Mouse (Mus musculus) regulatory T cell (primary cell): ENCODE data around the gene Cyp4f39.
"Not testable (repeated sequence)": the region's sequence is repeated elsewhere in the genome, so short reads cannot be mapped to it uniquely, and the experiment has no call there.

Experiments
- in situ Hi-C: fragments of 300-600 bp; cut with MboI, MseI; formaldehyde crosslinking; loops from one replicate; pipeline ENCODE4 v1.15.1; 2025; ENCODE audit warnings: high pct_unique_total_duplicates

The Cyp4f39 gene

DNA sequence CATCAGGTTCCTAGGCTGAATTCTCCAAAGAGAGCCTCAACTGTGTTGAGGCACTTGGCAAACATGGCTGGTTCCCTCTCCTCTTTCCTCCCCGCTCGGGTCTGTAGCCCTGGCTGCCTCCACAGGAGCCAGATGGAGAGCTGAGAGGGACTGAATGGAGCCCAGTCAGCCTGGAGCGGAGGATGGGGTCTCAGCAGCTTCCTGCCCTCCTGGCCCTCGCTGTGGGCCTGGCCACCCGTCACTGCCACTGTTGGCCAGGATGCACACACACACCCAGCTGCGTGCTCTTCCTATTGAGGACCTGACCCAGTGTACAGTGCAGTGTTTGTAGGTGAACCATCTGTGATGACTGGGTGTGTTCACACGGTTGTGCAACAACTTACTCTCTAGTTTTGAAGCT lies 19.7 kb downstream of the Cyp4f39 start:
- in situ Hi-C loops, result no loop called here

DNA sequence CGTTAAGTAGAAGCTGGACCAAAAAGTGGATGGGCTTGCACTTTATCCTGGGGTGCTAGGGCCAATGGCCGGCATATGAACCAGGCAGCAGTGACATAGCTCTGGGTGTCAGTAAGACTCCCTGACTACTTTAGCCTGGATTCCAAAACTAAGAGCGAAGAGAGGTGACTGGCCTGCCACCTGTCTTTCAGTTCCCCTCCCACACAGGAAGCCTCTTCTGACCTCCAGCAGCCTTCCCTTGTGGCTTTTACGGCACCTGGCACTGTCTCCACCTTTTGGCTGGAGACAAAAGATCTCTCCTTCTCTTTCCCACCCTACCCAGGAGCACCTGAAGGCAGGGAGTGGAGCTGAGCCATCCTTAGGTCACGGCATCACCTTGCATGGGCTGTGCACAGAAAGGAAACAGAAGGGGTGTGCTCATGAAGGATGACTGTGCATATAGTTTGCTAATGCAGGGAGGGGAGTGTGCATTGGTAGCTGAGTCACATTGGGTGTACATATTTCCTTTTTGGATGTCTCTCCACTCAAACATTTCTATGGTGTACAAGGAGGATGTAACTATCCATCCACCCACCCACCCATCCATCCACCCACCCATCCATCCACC lies 22.5 kb downstream of the Cyp4f39 start:
- in situ Hi-C loops, result no loop called here

DNA sequence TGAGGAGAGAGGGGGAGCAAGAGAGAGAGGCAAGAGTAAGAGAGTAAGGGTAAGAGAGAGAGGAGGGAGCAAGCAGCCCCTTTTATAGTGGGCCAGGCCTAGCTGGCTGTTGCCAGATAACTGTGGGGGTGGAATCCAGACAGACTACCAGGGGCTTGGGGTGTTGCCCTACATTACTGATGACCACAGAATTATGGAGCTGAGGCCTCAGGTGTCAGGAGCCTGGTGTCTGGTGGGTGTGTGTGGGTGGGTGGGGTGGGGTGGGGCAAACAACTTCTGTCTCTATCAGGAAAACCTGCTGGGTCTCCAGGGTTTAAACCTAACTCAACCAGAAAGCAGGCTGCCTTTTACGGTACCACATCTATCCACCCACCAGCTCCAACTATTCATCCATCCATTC lies 24.7 kb downstream of the Cyp4f39 start:
- in situ Hi-C loops, result no loop called here

DNA sequence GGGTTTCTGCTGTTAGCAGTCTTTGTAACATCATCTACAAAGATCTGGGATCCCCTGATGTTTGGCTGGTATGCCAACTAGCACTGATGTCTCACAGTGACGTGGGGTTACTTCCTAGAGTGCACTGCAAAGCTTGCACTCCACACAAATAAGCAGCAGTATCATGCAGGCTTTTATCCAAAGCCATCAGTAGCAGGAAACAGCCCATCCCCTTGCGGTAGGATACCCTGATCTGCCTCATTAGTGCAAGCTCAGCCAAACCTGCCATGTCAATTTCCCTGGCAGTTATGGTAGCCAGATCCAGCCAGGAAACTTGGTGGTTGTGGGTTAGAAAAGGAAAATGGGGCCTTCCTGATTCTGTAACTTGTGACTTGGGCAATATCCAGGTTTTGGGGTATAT lies 26.2 kb downstream of the Cyp4f39 start:
- in situ Hi-C loops, result no loop called here

DNA sequence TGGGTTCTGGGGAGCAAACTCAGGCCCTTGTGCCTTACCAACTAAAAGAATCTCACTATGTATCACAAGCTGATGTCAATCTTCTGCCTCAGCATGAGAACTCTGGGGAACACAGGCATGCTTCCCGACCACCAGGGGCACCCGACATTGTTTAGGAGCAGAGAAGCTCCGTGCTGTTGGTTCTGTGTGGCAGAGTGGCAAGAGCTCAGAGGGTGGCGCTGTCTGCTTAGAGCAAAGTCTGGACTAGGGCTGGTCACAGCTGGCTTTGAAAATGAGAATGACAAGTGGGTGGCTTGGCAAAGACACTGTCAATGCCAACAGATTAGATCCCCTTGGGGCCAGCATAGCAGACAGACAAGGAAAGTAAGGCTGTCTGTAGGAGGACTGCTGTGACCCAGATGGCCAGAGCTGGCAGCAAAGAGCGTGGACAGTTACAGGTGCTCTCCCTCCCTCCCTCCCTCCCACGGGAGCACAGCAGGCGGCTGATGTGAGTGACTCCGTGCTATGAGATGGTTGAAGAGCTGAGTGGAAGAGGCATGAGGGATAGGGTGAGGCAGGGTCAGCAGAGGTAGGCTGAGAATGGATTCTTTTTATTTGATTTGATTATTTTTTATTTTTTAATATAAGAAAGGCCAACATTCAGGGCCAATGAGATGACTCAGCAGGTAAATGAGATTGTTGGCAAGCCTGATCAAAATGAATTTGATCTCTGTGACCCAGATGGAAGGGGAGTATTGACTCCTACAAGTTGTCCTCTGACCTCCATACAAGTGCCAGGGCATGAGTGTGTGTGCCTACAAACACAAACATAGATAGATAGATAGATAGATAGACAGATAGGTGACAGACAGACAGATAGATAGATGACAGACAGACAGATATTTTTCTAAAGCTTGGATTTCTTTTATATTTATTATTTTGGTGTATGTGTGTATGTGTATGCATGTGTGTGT lies 27.3 kb downstream of the Cyp4f39 start:
- in situ Hi-C loops, result no loop called here

DNA sequence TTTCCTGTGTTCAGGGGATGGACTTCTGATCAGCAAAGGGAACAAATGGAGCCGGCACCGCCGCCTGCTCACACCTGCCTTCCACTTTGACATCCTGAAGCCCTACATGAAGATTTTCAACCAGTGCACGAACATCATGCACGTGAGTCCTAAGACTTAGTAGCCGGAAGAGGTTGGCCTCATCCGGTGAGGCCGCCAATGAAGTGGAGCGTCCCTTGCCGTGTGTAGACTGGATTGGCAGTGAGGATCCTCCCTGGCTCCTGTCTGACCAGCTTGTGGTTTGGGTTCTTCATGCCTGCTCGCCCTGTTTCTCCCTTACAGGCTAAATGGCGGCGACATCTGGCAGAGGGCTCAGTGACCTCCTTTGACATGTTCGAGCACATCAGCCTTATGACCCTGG lies 29.2 kb downstream of the Cyp4f39 start:
- in situ Hi-C loops, result no loop called here

DNA sequence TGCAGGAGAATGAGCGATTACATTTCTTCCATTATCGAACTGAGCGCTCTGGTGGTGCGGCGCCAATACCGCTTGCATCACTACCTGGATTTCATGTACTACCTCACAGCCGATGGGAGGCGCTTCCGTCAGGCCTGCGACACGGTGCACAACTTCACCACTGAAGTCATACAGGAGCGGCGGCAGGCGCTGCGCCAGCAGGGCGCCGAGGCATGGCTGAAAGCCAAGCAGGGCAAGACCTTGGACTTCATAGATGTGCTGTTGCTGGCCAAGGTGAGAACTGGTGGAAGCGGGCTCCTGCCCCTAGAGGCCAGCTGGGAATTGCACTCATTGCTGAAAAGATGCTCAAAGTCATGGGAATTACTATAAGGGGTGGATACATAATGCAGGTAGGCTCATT lies 30.7 kb downstream of the Cyp4f39 start:
- in situ Hi-C loops, result no loop called here

DNA sequence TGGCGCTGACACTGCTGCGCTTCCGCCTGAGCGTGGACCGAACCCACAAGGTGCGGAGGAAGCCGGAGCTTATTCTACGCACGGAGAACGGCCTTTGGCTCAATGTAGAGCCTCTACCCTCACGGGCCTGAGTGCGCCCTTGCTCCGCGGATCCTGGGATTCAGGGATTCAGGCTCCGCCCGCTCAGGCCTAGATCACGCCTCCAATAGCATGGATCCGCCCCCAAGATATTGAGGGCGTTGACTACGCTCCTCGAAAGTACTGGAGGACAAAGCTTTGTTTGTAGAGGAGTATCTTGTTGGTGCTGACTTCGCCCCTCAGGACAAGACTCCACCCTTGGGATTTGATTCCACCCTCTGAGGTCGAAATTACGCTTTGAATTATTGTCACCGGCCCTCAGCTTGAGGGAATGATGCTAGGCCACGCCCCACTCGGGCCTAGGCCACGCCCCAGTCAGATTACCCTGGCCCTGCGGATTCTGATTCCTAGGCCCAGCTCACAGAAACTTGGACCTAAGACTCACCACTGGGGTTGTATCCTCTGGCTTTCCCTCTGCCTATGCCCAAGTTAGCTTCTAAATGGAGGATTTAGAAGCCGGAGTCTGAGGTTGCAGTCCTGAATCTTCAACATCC lies 39.9 kb downstream of the Cyp4f39 start:
- in situ Hi-C loops, result loop anchor here (5.0 kb wide), 1 partner anchor 150 kb away; no protein-coding TSS in a partner anchor

DNA sequence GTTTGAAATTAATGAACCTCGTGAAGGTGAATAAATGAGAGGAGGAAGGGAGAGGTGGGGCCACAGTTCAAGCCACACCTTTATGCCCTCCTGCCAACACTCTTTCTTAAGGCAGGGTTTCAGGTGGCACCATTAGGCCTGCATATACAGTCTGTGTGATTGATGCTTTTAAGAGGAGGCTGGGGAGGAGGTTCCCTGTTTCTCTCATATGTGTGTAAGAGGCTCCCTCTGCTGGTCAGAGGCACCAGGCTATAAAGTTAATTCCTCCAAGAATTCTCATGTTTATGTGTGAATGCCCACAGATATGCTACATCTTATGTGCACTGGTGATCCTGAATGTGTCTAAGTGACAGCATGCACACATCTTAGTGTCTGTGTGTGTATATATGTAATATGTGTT lies 42.1 kb downstream of the Cyp4f39 start:
- in situ Hi-C loops, result loop anchor here (5.0 kb wide), 1 partner anchor 152 kb away; no protein-coding TSS in a partner anchor

DNA sequence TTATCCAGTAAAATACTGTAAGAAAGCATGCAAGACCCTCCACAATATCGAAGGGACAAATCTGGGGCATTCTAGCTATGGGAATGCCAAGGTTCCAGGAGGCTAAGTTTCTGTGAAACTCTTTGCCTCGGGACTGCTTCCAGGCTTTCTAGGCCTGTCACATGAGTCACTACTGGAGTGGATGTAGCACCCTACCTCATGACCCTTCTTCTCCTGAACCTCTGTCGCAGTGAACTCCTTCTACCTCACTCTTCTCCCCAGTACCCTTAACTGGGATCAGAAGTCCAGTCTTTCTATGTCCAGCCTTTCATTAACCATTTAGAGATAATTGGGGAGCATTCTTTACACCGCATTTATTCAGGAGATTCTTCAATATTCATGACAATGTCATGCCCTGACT lies 48.0 kb downstream of the Cyp4f39 start:
- in situ Hi-C loops, result not testable (repeated sequence)

DNA sequence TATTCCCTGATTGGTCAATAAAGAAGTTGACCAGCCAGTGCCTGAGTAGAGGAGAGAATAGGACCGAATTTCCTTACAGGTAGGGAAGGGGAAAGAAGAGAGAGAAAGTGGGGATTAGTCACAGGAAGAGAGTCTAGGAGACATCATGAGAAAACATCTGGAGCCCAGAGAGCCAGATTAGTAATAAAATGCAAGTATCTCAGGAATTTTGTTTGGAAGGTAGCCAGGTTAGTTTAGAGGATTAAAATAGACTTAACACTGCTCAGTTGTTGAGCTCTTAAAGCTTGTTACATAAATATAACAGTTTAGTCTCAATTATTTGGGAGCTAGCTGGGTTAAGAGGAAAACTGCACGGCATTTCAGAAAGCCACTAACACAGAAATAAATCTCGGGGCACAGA lies 48.5 kb downstream of the Cyp4f39 start:
- in situ Hi-C loops, result no loop called here

DNA sequence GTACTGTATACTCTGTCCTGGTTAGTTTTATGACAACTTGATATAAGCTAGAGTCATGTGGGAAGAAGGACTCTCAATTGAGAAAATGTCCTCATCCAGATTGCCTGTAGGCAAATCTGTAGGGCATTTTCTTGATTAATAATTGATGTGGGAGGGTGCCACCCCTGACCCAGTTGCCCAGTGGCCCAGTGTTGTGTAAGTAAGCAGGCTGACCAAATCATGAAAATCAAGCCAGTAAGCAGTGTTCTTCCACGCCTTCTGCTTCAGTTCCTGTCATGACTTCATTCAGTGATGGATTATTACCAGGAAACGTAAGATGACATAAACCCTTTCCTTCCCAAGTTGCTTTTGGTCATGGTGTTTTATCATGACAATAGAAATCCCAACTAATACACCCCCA lies 50.6 kb downstream of the Cyp4f39 start:
- in situ Hi-C loops, result no loop called here

DNA sequence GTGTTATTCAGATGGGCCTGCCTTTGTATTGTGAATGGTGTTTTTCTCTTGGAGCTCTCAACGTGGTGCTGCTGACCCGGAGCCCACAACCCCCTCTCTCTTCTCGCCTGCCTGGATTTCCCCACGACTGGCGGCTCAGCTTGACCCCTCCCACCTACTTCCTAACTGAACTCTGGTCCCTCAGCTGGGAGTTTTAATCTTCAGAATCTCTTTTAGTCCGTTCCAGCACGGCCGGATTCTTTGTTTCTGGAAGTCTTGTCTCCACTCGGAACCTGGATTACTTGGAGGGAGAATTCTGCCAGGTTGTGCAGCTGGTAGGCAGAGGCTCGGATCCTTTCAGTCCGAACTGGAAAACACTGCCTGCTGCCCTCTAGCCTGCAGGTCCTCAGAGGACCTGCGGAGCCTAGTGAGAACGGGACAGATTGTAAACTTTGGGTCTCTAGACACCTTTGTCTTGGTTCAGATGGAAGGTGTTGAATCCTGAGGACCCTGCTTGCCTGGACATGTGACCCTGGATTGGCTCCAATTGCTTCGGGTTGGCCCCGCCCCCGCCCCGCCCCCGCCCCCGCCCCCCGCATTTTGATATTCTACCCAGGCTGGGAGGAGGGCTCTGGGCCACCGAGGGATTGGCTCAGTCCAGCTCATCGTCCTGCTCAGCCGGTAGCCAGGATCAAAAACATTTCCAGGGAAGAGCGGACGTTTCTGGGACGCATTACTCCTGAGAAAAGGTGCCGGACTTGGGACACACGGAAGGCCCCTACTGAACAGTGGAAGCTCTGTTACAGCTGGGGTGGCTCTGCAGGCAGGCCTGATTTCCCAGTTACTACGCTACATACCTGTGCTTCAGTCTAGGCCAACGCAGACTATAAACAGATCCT lies 53.6 kb downstream of the Cyp4f39 start, which contains the start of gene Cyp4f17:
TSS of gene Cyp4f17 (plus strand) at position 200 of the 878 bp plus-strand sequence.
- in situ Hi-C loops, result no loop called here

DNA sequence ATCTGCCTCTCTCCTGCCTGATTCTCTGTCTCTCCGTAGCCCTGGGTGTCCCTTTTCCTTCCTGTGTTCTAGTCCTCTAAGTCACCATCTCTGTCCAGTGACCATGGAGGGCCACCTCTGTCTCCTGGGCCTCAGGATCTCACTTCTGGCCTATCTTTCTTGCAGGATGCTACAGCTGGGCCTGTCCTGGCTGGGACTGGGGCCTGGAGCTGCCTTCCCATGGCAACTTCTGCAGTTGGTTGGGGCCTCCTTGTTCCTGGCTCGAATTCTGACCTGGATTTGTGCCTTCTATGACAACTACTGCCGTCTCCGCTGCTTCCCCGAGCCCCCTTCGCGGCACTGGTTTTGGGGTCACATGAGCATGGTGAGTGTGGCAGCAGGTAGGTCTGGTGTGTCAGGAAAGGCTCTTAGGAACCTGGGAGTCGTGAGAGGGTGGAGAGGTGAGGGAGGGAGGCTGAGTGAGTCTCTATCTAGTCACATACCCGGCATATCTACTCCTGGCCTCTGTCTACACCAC lies 54.3 kb downstream of the Cyp4f39 start:
- in situ Hi-C loops, result no loop called here

DNA sequence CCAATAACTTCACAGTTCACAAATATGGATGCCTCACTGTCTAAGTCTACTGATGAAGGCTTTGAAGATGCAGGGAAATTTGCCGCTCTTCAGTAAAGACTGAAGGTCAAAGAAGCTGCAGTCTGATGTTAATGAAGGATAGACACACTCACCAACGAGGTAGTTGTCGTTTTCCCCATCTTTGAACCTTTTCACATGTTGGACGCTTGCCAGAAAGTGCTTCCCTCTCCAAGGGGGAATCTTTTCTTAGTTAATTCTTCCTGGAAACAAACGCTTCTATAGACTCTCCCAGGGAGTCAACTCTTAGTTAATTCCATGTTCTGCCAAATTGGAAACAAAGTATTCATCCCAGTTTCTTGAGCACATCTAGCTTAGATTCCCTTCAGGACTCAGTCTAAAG lies 63.6 kb downstream of the Cyp4f39 start:
- in situ Hi-C loops, result no loop called here

DNA sequence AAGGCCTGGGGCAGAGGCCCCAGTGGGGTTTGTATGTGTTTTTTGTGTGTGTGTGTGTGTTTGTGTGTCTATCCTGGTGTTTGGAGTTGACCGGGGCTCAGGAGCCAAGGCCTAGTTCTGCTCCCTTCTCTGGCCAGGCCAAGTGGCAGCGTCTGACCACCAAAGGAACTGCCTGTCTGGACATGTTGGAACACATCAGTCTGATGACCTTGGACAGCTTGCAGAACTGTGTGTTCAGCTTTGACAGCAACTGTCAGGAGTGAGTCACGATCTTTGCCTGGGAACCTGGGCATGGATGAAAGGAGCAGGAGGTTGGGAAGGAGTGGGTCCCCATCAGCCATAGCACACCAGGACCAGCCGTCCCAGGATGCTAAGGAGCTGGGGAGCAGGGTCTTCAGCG lies 69.5 kb downstream of the Cyp4f39 start:
- in situ Hi-C loops, result no loop called here

DNA sequence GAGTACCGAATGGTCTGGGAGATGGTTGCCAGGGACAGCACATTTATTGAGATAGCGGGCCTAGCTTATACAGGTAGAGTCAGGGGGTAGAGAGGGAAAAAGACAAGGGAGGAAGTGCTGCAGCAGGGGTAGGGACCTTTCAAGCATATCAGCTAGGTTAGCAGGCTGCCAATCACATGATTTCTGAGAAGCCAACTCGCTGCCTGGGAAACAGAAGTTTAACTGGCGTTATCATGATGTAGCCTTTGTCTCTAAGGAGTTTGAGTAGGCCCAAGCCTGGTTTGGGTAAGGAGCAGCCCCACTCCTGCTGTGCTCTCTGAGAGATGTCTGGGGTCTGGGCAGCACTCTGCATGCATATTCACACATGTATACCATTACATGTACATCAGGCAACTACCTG lies 69.9 kb downstream of the Cyp4f39 start:
- in situ Hi-C loops, result no loop called here

DNA sequence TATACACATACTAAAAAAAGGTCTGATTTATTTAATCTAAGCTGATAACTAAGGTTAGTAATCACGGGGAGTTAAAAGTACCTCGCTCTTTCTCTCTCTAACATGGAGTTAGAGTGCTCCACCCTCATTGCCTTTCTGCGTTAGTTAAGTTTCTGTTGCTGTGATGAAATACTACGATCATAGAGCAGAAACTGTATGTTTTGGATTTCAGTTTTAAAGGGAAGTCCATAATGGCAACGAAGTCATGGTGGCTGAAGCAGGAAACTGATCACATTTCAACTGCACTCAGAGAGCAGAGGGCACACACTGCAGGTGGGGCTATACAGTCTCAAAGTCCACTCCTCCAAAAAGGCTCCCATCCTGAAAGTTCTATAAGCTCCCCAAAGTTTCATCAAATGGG lies 70.3 kb downstream of the Cyp4f39 start:
- in situ Hi-C loops, result no loop called here

DNA sequence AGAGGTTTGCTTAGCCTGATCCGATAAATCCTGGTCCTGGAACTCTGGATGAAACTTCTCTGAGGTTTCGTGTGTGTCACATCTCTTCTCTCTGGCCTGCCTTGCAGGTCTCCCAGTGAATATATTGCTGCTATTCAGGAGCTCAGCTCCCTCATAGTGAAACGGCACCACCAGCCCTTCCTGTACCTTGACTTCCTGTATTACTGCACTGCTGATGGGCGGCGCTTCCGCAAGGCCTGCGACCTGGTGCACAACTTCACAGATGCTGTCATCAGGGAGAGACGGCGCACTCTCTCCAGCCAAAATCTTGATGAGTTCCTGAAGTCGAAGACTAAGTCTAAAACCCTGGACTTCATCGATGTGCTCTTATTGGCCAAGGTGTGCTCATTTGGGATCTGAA lies 71.4 kb downstream of the Cyp4f39 start:
- in situ Hi-C loops, result no loop called here

DNA sequence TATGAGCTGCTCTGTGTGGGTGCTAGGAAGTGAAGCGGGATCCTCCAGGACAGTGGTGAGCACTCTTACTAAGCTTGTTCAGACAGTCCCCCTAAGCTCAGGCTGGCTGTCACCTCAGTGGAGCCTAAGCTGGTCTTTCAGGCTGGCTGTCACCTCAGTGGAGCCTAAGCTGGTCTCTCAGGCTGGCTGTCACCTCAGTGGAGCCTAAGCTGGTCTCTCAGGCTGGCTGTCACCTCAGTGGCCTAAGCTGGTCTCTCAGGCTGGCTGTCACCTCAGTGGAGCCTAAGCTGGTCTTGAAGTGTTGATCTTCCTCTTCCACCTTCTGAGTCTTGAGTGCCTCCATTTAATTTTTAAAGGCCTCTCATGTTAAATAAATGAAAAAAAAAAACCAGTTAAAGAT lies 73.8 kb downstream of the Cyp4f39 start:
- in situ Hi-C loops, result not testable (repeated sequence)

DNA sequence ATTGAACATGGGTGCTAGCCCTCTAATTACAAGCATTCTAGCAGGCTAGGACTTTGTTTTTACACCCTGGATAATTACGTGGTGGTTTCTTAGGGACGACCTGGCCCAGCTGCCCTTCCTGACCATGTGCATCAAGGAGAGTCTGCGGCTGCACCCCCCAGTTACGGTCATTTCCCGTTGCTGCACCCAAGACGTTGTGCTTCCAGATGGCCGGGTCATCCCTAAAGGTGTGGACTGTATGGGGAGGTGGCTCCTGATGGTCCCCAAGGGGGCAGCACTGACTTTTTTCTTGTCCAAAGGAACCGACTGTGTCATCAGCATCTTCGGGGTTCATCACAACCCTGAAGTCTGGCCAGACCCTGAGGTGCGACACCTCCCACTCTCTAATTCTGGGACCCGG lies 75.2 kb downstream of the Cyp4f39 start:
- in situ Hi-C loops, result no loop called here
